Mouse (Mus musculus): Measurements from ENCODE around the gene Parvb. TPM values are rescaled to one million over a fixed set of nuclear protein-coding genes. Genes with fewer than 3 reads are reported as not detected.
A peak's percentile ranks its signal among the peaks of the same experiment; 100 is the strongest.

Parvb gene
- total RNA-seq, 1 experiment from 2014 or later: 6.7 TPM

GRCm38 (mm10) chr15:84215273-84215672, 16.6 kb upstream of the Parvb start:
- ATAC-seq (replicated peaks; ENCODE audit: insufficient number of reproducible peaks, low FRiP score, low TSS enrichment, poor library complexity, severe bottlenecking): no peak

- no peak for ATAC-seq (replicated peaks; ENCODE audit: insufficient number of reproducible peaks, low FRiP score, low TSS enrichment, poor library complexity, severe bottlenecking)
These were observed 15.8 kb upstream of the Parvb start for GRCm38 (mm10) chr15:84216026-84216425.

GRCm38 (mm10) chr15:84216461-84217084, 15.3 kb upstream of the Parvb start:
- ATAC-seq (replicated peaks; ENCODE audit: insufficient number of reproducible peaks, low FRiP score, low TSS enrichment, poor library complexity, severe bottlenecking): no peak

- no peak for ATAC-seq (replicated peaks; ENCODE audit: insufficient number of reproducible peaks, low FRiP score, low TSS enrichment, poor library complexity, severe bottlenecking)
These were observed 13.7 kb upstream of the Parvb start for GRCm38 (mm10) chr15:84217969-84218782.

- no peak for ATAC-seq (replicated peaks; ENCODE audit: insufficient number of reproducible peaks, low FRiP score, low TSS enrichment, poor library complexity, severe bottlenecking)
These were observed 13.0 kb upstream of the Parvb start for GRCm38 (mm10) chr15:84218783-84219271.

GRCm38 (mm10) chr15:84221539-84221938, 10.3 kb upstream of the Parvb start:
- no peak for ATAC-seq (replicated peaks; ENCODE audit: insufficient number of reproducible peaks, low FRiP score, low TSS enrichment, poor library complexity, severe bottlenecking)

GRCm38 (mm10) chr15:84223423-84223822, 8.4 kb upstream of the Parvb start:
- ATAC-seq (replicated peaks; ENCODE audit: insufficient number of reproducible peaks, low FRiP score, low TSS enrichment, poor library complexity, severe bottlenecking): no peak

GRCm38 (mm10) chr15:84224779-84225178, 7.1 kb upstream of the Parvb start:
- no peak for ATAC-seq (replicated peaks; ENCODE audit: insufficient number of reproducible peaks, low FRiP score, low TSS enrichment, poor library complexity, severe bottlenecking)

- ATAC-seq (replicated peaks; ENCODE audit: insufficient number of reproducible peaks, low FRiP score, low TSS enrichment, poor library complexity, severe bottlenecking): no peak
These were observed 4.9 kb upstream of the Parvb start for GRCm38 (mm10) chr15:84226918-84227317.

GRCm38 (mm10) chr15:84230661-84231060, 1.2 kb upstream of the Parvb start:
- no peak for ATAC-seq (replicated peaks; ENCODE audit: insufficient number of reproducible peaks, low FRiP score, low TSS enrichment, poor library complexity, severe bottlenecking)

GRCm38 (mm10) chr15:84231113-84231712, 630 bp upstream of the Parvb start:
- ATAC-seq (replicated peaks; ENCODE audit: insufficient number of reproducible peaks, low FRiP score, low TSS enrichment, poor library complexity, severe bottlenecking): no peak

- ATAC-seq (replicated peaks; ENCODE audit: insufficient number of reproducible peaks, low FRiP score, low TSS enrichment, poor library complexity, severe bottlenecking): no peak
These were observed 766 bp downstream of the Parvb start for GRCm38 (mm10) chr15:84232609-84233008.

- no peak for ATAC-seq (replicated peaks; ENCODE audit: insufficient number of reproducible peaks, low FRiP score, low TSS enrichment, poor library complexity, severe bottlenecking)
These were observed 3.1 kb downstream of the Parvb start for GRCm38 (mm10) chr15:84234794-84235581.

GRCm38 (mm10) chr15:84235646-84236045, 3.8 kb downstream of the Parvb start:
- ATAC-seq (replicated peaks; ENCODE audit: insufficient number of reproducible peaks, low FRiP score, low TSS enrichment, poor library complexity, severe bottlenecking): peak; percentile 98

GRCm38 (mm10) chr15:84238552-84238951, 6.7 kb downstream of the Parvb start:
- no peak for ATAC-seq (replicated peaks; ENCODE audit: insufficient number of reproducible peaks, low FRiP score, low TSS enrichment, poor library complexity, severe bottlenecking)

- no peak for ATAC-seq (replicated peaks; ENCODE audit: insufficient number of reproducible peaks, low FRiP score, low TSS enrichment, poor library complexity, severe bottlenecking)
These were observed 7.2 kb downstream of the Parvb start for GRCm38 (mm10) chr15:84238991-84239401.

GRCm38 (mm10) chr15:84241520-84241919, 9.7 kb downstream of the Parvb start:
- no peak for ATAC-seq (replicated peaks; ENCODE audit: insufficient number of reproducible peaks, low FRiP score, low TSS enrichment, poor library complexity, severe bottlenecking)

- no peak for ATAC-seq (replicated peaks; ENCODE audit: insufficient number of reproducible peaks, low FRiP score, low TSS enrichment, poor library complexity, severe bottlenecking)
These were observed 13.3 kb downstream of the Parvb start for GRCm38 (mm10) chr15:84245104-84245503.

GRCm38 (mm10) chr15:84246195-84246594, 14.4 kb downstream of the Parvb start:
- ATAC-seq (replicated peaks; ENCODE audit: insufficient number of reproducible peaks, low FRiP score, low TSS enrichment, poor library complexity, severe bottlenecking): peak; percentile 71

All from monocyte, adult 5-6 weeks (primary cell).